Mouse (Mus musculus): Measurements from ENCODE around the gene Desi1. TPM values are rescaled to one million over a fixed set of nuclear protein-coding genes. Genes with fewer than 3 reads are reported as not detected.

The Desi1 gene
- 30.5 and 34.8 TPM in 2 replicates for polyA plus RNA-seq (2012; rRNA removed)
- 26.3 and 29.8 TPM in 2 replicates for polyA plus RNA-seq (2014; fragmentation: Nextera tagmentation; extraction: Ambion mirVana)

- ATAC-seq (ENCODE audit: low FRiP score, low read depth) (no peak), DNase-seq (ENCODE audit: low spot score) (no peak)
- H3K4me3 ChIP-seq (replicated peaks; ENCODE audit: low read length): no peak within 1 kb of the TSS
- H3K9ac ChIP-seq (ENCODE audit: low read depth, low read length, severe bottlenecking): no peak within 1 kb of the TSS
- no peaks in the 10 kb centered on the region for H3K4me1 ChIP-seq (ENCODE audit: control insufficient read depth, insufficient read depth, low read length)
- H3K4me2 ChIP-seq (replicated peaks; ENCODE audit: low read depth, low read length, severe bottlenecking): no peak within 1 kb of the TSS
- 84% methylated on average over 4 of the region's 4 CpGs for WGBS
- H3K27ac ChIP-seq (replicated peaks; ENCODE audit: low read depth, low read length): no peak within 1 kb of the TSS
- H3K36me3 ChIP-seq (ENCODE audit: control insufficient read depth, insufficient read depth, low read length): peaks cover 67% of the 10 kb centered on the region
- H3K9me3 ChIP-seq (ENCODE audit: control insufficient read depth, low read length): no peaks in the 10 kb centered on the region
- no peak for TF ChIP-seq POLR2A (IDR thresholded peaks at IDR 0.05; ENCODE audit: borderline replicate concordance, extremely low read depth, insufficient read depth, insufficient read length)
- H3K27me3 ChIP-seq (ENCODE audit: control insufficient read depth, insufficient read depth, low read length): no peaks in the 10 kb centered on the region
Measured at GRCm38 (mm10) chr15:82033762-82034161, at the start of gene Desi1. Gene Desi1, minus strand, starts transcription at chr15:82033862.

DNA sequence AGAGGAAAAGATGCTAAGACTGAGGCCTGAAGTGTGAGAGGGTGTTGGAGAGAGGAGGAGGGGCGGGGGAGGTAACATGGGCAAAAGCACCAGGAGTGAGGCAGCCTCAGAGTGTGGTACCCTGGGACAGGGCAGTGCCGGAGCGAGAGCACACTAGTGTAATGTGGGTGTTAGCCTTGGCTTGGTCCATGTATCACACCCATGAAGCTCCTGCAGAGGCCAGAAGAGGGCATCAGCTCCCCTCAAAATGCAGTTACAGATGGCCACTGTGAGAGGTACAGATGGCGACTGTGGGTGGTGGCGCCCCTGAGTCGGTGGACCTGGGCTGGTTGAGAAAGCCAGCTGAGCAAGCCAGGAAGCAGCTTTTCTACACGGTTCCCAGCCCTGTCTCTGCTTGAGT lies 47.5 kb upstream of the Desi1 start:
- ATAC-seq (ENCODE audit: low FRiP score, low read depth) (no peak), DNase-seq (ENCODE audit: low spot score) (no peak)
- H3K36me3 ChIP-seq (ENCODE audit: control insufficient read depth, insufficient read depth, low read length): no peaks in the 10 kb centered on the region
- H3K9me3 ChIP-seq (ENCODE audit: control insufficient read depth, low read length): no peaks in the 10 kb centered on the region
- TF ChIP-seq POLR2A (IDR thresholded peaks at IDR 0.05; ENCODE audit: borderline replicate concordance, extremely low read depth, insufficient read depth, insufficient read length): no peak
- no peaks in the 10 kb centered on the region for H3K4me1 ChIP-seq (ENCODE audit: control insufficient read depth, insufficient read depth, low read length)
- no peak overlapping the region for H3K9ac ChIP-seq (ENCODE audit: low read depth, low read length, severe bottlenecking)
- 39% methylated on average over 7 of the region's 7 CpGs for WGBS
- H3K27ac ChIP-seq (replicated peaks; ENCODE audit: low read depth, low read length): no peak overlapping the region
- no peak overlapping the region for H3K4me2 ChIP-seq (replicated peaks; ENCODE audit: low read depth, low read length, severe bottlenecking)
- no peak overlapping the region for H3K4me3 ChIP-seq (replicated peaks; ENCODE audit: low read length)
- no peaks in the 10 kb centered on the region for H3K27me3 ChIP-seq (ENCODE audit: control insufficient read depth, insufficient read depth, low read length)

GRCm38 (mm10) chr15:82079883-82080282 lies 46.2 kb upstream of the Desi1 start:
- H3K9me3 ChIP-seq (ENCODE audit: control insufficient read depth, low read length): no peaks in the 10 kb centered on the region
- no peaks in the 10 kb centered on the region for H3K4me1 ChIP-seq (ENCODE audit: control insufficient read depth, insufficient read depth, low read length)
- no peaks in the 10 kb centered on the region for H3K36me3 ChIP-seq (ENCODE audit: control insufficient read depth, insufficient read depth, low read length)
- H3K4me3 ChIP-seq (replicated peaks; ENCODE audit: low read length): no peak overlapping the region
- 60% methylated on average over 10 of the region's 10 CpGs for WGBS
- H3K27ac ChIP-seq (replicated peaks; ENCODE audit: low read depth, low read length): no peak overlapping the region
- no peak for TF ChIP-seq POLR2A (IDR thresholded peaks at IDR 0.05; ENCODE audit: borderline replicate concordance, extremely low read depth, insufficient read depth, insufficient read length)
- no peak for DNase-seq (ENCODE audit: low spot score)
- H3K4me2 ChIP-seq (replicated peaks; ENCODE audit: low read depth, low read length, severe bottlenecking): no peak overlapping the region
- no peak for ATAC-seq (ENCODE audit: low FRiP score, low read depth)
- no peak overlapping the region for H3K9ac ChIP-seq (ENCODE audit: low read depth, low read length, severe bottlenecking)
- H3K27me3 ChIP-seq (ENCODE audit: control insufficient read depth, insufficient read depth, low read length): no peaks in the 10 kb centered on the region

DNA sequence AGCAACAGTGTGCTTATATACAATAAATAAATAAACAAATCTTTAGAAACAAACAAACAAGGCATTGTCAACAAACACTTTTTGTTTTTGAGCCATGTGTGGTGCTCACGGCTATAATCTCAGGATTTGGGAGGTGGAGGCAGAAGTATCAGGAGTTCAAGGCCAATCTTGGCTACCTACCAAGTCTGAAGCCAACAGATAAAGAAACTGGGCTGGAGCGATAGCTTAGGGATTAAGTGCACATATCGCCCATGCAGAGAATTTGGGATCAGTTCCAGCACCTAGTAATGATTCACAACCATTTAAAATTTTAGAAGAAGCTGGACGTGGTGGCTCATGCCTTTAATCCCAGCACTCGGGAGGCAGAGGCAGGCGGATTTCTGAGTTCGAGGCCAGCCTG lies 39.8 kb upstream of the Desi1 start:
- no peak overlapping the region for H3K9ac ChIP-seq (ENCODE audit: low read depth, low read length, severe bottlenecking)
- no peak overlapping the region for H3K4me3 ChIP-seq (replicated peaks; ENCODE audit: low read length)
- no peak overlapping the region for H3K4me2 ChIP-seq (replicated peaks; ENCODE audit: low read depth, low read length, severe bottlenecking)
- H3K4me1 ChIP-seq (ENCODE audit: control insufficient read depth, insufficient read depth, low read length): no peaks in the 10 kb centered on the region; the same call in 1 of the 2 replicates
- H3K9me3 ChIP-seq (ENCODE audit: control insufficient read depth, low read length): 0 out of 2 replicates have a peak, but pooled peaks cover 6% of the 10 kb centered on the region
- no peak overlapping the region for H3K27ac ChIP-seq (replicated peaks; ENCODE audit: low read depth, low read length)
- 85% methylated on average over 7 of the region's 7 CpGs for WGBS
- TF ChIP-seq POLR2A (IDR thresholded peaks at IDR 0.05; ENCODE audit: borderline replicate concordance, extremely low read depth, insufficient read depth, insufficient read length): no peak
- ATAC-seq (ENCODE audit: low FRiP score, low read depth) (no peak), DNase-seq (ENCODE audit: low spot score) (no peak)
- peaks cover 24% of the 10 kb centered on the region for H3K27me3 ChIP-seq (ENCODE audit: control insufficient read depth, insufficient read depth, low read length)
- H3K36me3 ChIP-seq (ENCODE audit: control insufficient read depth, insufficient read depth, low read length): no peaks in the 10 kb centered on the region

DNA sequence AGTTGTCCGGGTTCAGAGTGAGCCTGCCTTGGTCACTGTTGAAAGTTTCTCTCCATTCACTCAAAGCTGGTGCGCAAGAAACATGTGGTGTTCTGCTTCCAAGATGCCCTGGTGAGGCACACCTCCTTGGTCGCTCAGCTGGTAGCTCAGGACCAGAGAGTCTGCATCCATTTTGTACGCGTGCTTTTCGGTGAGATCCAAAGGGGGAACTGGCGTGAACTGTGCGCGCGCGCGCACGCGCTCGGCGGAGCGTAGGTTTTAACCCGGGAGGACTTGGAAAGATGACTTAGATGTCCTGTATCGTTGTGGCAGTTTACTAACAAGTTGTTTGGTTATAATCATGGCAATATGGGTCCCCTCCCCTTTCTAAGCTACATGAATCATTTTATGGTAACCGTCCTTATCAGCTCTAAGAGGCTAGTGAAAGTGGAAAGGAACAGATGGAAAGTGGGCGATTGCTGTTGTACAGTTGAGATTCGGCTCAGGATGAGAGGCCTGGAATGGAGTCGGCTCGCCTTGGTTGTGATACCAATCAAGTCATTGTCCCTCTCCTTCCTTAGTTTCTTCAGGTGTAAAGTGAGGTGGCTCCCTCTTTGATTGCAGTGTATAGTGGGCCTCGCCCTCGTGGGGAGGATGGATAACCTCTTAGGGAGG lies 38.3 kb upstream of the Desi1 start:
- Histone ChIP-seq H3K4me3 (replicated peaks; ENCODE audit: low read length) (no peak overlapping the region), H3K27ac (replicated peaks; ENCODE audit: low read depth, low read length) (no peak overlapping the region), H3K4me1 (ENCODE audit: control insufficient read depth, insufficient read depth, low read length) (no peaks in the 10 kb centered on the region; the same call in 1 of the 2 replicates), H3K36me3 (ENCODE audit: control insufficient read depth, insufficient read depth, low read length) (no peaks in the 10 kb centered on the region), H3K27me3 (ENCODE audit: control insufficient read depth, insufficient read depth, low read length) (peaks cover 25% of the 10 kb centered on the region), H3K4me2 (replicated peaks; ENCODE audit: low read depth, low read length, severe bottlenecking) (no peak overlapping the region), H3K9ac (ENCODE audit: low read depth, low read length, severe bottlenecking) (no peak overlapping the region), H3K9me3 (ENCODE audit: control insufficient read depth, low read length) (0 out of 2 replicates have a peak, but pooled peaks cover 6% of the 10 kb centered on the region)
- no peak for TF ChIP-seq POLR2A (IDR thresholded peaks at IDR 0.05; ENCODE audit: borderline replicate concordance, extremely low read depth, insufficient read depth, insufficient read length)
- DNase-seq (ENCODE audit: low spot score): no peak
- 89% methylated on average over 26 of the region's 26 CpGs for whole genome bisulfite sequencing
- no peak for ATAC-seq (ENCODE audit: low FRiP score, low read depth)

Data from limb, embryonic 14.5 days (tissue).